Mouse (Mus musculus) CH12.LX (cell line): ENCODE data around the gene Tmed5.

ENCODE experiments used
- CHD2 ChIP-seq: IDR thresholded peaks from 2 replicates; pipeline ENCODE4 v1.6.1; 2011; ENCODE audit warnings: low read length, improper control_type of control experiment
- CTCF ChIP-seq, 2 experiments: IDR thresholded peaks in 1 of 2; conservative IDR thresholded peaks in 1 of 2; 2 replicates each; pipeline ENCODE4 v1.5.1; 2011 to 2012; ENCODE audit warnings: low read depth in 2 of 2, low read length in 2 of 2, improper control_type of control experiment in 1 of 2, inconsistent platforms in 1 of 2, mild to moderate bottlenecking in 1 of 2, moderate library complexity in 1 of 2
- ETS1 ChIP-seq: conservative IDR thresholded peaks from 2 replicates; pipeline ENCODE4 v1.6.1; 2012; ENCODE audit warnings: low read depth, mild to moderate bottlenecking, inconsistent platforms, low read length, improper control_type of control experiment, moderate library complexity
- HCFC1 ChIP-seq: IDR thresholded peaks from 2 replicates; pipeline ENCODE4 v1.6.1; 2012; ENCODE audit warnings: low read depth, mild to moderate bottlenecking, inconsistent platforms, low read length, improper control_type of control experiment
- JUN ChIP-seq: IDR thresholded peaks from 2 replicates; pipeline ENCODE4 v1.6.1; 2011; ENCODE audit warnings: low read depth, mild to moderate bottlenecking, low read length, improper control_type of control experiment, moderate library complexity; ENCODE audit not compliant: insufficient read depth
- JUND ChIP-seq: conservative IDR thresholded peaks from 2 replicates; pipeline ENCODE4 v1.6.1; 2011; ENCODE audit warnings: low read depth, low read length, improper control_type of control experiment
- KAT2A ChIP-seq: IDR thresholded peaks from 2 replicates; pipeline ENCODE4 v1.6.1; 2012; ENCODE audit warnings: low read length, improper control_type of control experiment, inconsistent platforms; ENCODE audit not compliant: insufficient replicate concordance
- MAX ChIP-seq: IDR thresholded peaks from 2 replicates; pipeline ENCODE4 v1.6.1; 2011; ENCODE audit warnings: low read length, improper control_type of control experiment
- UBTF ChIP-seq: IDR thresholded peaks from 2 replicates; pipeline ENCODE4 v1.6.1; 2012; ENCODE audit warnings: low read depth, mild to moderate bottlenecking, inconsistent platforms, low read length, improper control_type of control experiment, moderate library complexity

- no peak for TF ChIP-seq ETS1
- TF ChIP-seq KAT2A, result no peak
- no peak for TF ChIP-seq CTCF (conservative IDR thresholded peaks at IDR 0.05 in 1 of 2, IDR thresholded peaks at IDR 0.05 in 1 of 2; ENCODE audit: low read depth in 2 of 2, low read length in 2 of 2)
- TF ChIP-seq UBTF, result no peak
- no peak for TF ChIP-seq MAX
- no peak for TF ChIP-seq JUN
- no peak for TF ChIP-seq CHD2
- TF ChIP-seq JUND, result no peak
- no peak for TF ChIP-seq HCFC1
Measured at GRCm38 (mm10) chr5:108117693-108118092, 14.7 kb downstream of the Tmed5 start.
